Mouse (Mus musculus): ENCODE results near the gene Cyth1. TPM values are rescaled to one million over a fixed set of nuclear protein-coding genes. Genes with fewer than 3 reads are reported as not detected.
A peak's percentile ranks its signal among the peaks of the same experiment; 100 is the strongest.

Gene Cyth1
- polyA plus RNA-seq, 1 experiment from 2014 or later: 16.4 TPM

DNA sequence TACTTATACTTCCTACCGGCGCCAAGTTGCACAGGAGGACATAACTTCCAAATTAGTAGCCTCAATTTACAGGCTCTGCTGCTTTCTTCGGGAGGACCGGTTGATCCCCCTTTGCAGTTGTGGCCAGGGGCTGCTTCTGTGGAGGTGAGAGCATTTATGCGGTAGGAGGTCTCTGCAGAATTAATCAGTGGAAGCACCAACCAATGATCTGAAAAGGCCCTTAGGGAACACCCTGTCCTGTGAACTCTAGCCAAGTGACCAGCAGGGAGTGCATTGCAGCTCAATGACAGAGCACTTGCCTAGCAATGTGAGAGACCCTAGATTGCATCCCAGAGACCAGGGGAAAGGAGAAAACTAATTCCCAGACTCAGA lies 606 bp upstream of the Cyth1 start:
- no peaks in the 10 kb centered on the region for H3K9me3 ChIP-seq (replicated peaks)
- H3K27me3 ChIP-seq: no peaks in the 10 kb centered on the region
- no peaks in the 10 kb centered on the region for H3K36me3 ChIP-seq
- H3K4me1 ChIP-seq: peaks cover 50% of the 10 kb centered on the region
- ATAC-seq (replicated peaks; ENCODE audit: low FRiP score): peak; percentile 40
- peak overlapping the region; percentile 92 for H3K4me3 ChIP-seq (replicated peaks)
- peak overlapping the region; percentile 95 for H3K27ac ChIP-seq
- peak overlapping the region; percentile 89 for H3K4me2 ChIP-seq
- peak overlapping the region; percentile 14; the same call in 1 of the 2 replicates for H3K9ac ChIP-seq
- 0% methylated on average over 5 of the region's 5 CpGs for WGBS

DNA sequence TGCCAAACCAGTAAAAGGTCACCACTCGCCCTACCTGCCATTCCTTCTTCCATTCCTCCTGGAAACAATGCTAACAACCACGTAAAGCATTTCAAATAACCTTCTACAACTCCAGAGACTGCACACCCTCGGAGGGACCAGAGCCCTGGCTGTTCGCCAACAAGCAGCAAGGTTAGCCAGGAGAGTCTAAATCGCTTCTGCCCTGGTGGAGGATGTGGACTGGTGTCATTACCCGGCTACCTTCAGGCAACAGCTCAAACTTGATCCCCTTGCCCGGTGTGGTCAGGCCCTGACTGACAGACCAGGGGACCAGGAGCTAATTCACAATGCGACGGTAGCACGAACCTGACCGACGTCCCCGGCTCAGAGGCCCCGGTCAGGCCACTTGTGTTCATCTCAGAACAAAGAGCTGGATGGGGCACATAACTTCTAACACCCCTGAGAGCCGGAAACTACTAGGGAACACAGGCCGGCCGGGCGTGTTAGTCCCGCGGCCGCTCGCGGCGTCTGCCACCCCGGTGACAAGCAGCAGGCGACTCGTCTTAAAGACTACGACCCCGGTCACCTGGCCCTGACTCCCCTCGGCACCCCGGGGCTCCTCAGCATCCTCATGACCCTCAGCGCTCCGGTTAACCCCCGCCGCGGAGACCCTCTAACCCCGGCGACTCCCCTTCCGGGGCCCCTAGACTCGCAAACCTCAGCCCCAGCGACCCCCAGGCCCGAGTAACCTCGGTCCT lies 865 bp downstream of the Cyth1 start:
- H3K4me1 ChIP-seq: peaks cover 53% of the 10 kb centered on the region
- peak overlapping the region; percentile 81 for H3K27ac ChIP-seq
- no peak for ATAC-seq (replicated peaks; ENCODE audit: low FRiP score)

DNA sequence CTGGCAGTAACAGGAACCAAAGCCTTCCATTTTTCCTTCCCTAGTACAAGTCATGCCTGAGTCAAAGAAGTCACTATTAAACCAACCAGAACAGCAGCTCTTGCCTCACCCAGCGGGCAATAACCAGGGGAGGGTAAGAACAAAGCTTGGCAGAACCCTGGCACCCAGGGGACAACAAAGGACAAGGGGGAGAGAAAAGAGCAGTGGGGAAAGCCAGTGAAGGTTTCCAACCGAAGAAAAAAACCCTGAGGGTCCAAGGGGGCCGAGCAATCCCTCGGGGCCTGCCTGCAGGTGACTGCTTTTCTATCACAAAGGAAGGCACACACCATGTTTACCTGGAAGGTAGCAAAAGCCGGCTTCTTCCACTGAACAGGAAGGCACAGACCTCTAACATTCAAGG lies 1.7 kb downstream of the Cyth1 start:
- Histone ChIP-seq H3K27me3 (no peaks in the 10 kb centered on the region), H3K4me1 (peaks cover 61% of the 10 kb centered on the region), H3K4me3 (replicated peaks) (peak overlapping the region; percentile 92), H3K9ac (peak overlapping the region; percentile 94), H3K27ac (peak overlapping the region; percentile 81), H3K4me2 (peak overlapping the region; percentile 89), H3K9me3 (replicated peaks) (no peaks in the 10 kb centered on the region), H3K36me3 (no peaks in the 10 kb centered on the region)
- ATAC-seq (replicated peaks; ENCODE audit: low FRiP score): no peak
- WGBS: 51% methylated on average over 5 of the region's 5 CpGs

More for the DNA sequence above, 865 bp downstream of the Cyth1 start:
- peak overlapping the region; percentile 89 for H3K4me2 ChIP-seq
- H3K9ac ChIP-seq: peak overlapping the region; percentile 94
- H3K9me3 ChIP-seq (replicated peaks): no peaks in the 10 kb centered on the region
- H3K36me3 ChIP-seq: no peaks in the 10 kb centered on the region
- H3K4me3 ChIP-seq (replicated peaks): peak overlapping the region; percentile 92
- under 1% methylated on average over 43 of the region's 43 CpGs for WGBS
- no peaks in the 10 kb centered on the region for H3K27me3 ChIP-seq

DNA sequence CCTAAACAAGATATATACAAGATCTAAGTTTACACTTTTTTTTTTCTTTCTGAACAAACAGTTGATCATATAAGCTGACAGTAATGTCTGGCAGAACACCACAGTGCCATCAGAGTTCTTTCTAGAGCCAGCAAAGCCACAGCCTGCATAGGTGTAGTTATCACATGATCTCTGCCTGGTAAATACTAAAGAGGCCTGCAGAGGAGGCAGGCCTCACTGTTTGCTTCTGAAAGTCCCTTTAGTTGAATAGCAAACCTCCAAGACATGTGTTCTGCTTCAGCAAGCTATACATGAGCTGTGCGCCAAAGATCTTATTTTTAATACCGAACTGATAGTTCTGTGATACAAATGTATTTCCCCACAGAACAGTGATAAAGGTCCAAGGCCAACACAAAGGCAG lies 3.3 kb downstream of the Cyth1 start:
- H3K9me3 ChIP-seq (replicated peaks): no peaks in the 10 kb centered on the region
- no peak overlapping the region for H3K4me3 ChIP-seq (replicated peaks)
- WGBS: 87% methylated on average over 2 of the region's 2 CpGs
- no peaks in the 10 kb centered on the region for H3K27me3 ChIP-seq
- H3K9ac ChIP-seq: no peak overlapping the region
- no peak overlapping the region for H3K27ac ChIP-seq
- H3K36me3 ChIP-seq: no peaks in the 10 kb centered on the region
- H3K4me2 ChIP-seq: no peak overlapping the region
- peaks cover 72% of the 10 kb centered on the region for H3K4me1 ChIP-seq
- ATAC-seq (replicated peaks; ENCODE audit: low FRiP score): no peak

DNA sequence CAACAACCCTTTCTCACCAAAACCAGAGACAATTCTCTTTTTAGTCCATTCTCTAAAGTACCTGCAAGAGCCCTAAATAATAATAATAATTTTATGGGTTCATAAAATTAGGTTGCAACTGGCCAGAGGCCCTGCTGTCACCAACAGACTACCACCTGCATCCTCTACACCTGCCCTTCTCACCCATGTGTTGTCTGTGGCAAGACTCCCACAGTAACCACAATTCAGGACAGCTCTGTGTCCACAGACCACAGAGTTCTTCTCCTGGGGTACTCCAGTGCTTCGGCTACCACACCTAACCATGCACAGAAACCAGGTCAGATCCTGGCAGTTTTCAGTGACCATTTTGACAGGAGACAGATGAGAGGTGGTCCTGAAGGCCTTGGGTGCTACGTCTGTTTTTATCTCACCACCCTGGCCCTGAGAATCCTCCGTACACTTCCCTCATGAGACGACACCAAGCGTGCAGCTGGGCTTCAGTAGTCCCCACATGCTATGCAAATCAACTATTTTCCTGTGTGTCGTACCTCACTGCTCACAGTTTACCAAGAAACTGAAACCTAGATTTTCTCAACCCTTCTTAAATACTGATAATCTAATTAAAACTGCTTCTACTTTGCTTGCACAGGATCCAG lies 4.6 kb downstream of the Cyth1 start:
- H3K9me3 ChIP-seq (replicated peaks): no peaks in the 10 kb centered on the region
- peaks cover 75% of the 10 kb centered on the region for H3K4me1 ChIP-seq
- no peak overlapping the region for H3K9ac ChIP-seq
- H3K27ac ChIP-seq: no peak overlapping the region
- H3K36me3 ChIP-seq: no peaks in the 10 kb centered on the region
- H3K4me2 ChIP-seq: no peak overlapping the region
- 78% methylated on average over 6 of the region's 6 CpGs for WGBS
- ATAC-seq (replicated peaks; ENCODE audit: low FRiP score): no peak
- H3K4me3 ChIP-seq (replicated peaks): no peak overlapping the region
- no peaks in the 10 kb centered on the region for H3K27me3 ChIP-seq

DNA sequence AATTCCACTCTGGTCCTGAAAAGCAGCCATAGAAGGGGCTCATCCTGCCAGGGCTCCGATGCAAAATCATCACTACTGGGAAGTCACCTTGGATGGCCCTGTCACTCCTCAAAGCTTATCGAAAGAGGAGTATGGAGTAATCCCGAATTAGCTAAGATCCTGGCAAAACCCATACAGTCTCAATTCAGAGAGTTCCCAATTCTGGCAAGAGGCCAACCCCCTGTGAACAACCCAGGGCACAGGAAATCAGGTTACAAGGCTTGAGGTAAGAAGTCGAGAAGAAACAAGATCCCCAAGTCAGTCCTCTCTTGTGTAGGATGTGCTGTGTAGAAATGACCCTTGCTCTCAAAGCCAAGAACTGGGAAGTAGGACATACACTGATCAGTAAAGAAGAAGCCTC lies 5.9 kb downstream of the Cyth1 start:
- Histone ChIP-seq H3K4me3 (replicated peaks) (no peak overlapping the region), H3K9ac (no peak overlapping the region), H3K36me3 (no peaks in the 10 kb centered on the region), H3K27me3 (no peaks in the 10 kb centered on the region), H3K4me1 (peaks cover 88% of the 10 kb centered on the region), H3K9me3 (replicated peaks) (no peaks in the 10 kb centered on the region), H3K27ac (peak overlapping the region; percentile 22; the same call in 1 of the 2 replicates), H3K4me2 (no peak overlapping the region)
- ATAC-seq (replicated peaks; ENCODE audit: low FRiP score): no peak
- 55% methylated on average over 4 of the region's 4 CpGs for WGBS

DNA sequence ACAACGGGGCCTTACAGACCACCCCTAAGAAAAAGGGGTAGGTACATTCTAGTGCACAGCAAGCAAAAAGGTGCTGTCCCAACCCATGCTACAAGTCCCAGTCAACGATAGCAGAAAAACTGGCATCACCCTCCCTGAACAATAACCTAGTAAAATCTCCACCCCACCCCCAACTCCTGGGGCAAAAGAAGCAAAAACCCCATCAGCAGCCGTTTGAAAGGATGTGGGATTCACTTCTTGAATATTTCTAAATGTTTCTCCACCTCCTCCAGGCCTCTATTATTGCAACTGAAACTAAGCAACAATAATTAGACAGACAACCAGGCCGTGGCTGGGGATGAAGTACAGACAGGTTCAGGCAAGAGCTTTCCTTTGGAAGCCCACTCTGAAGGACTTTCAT lies 8.0 kb downstream of the Cyth1 start:
- WGBS: 60% methylated on average over 4 of the region's 4 CpGs
- Histone ChIP-seq H3K27ac (peak overlapping the region; percentile 92), H3K9me3 (replicated peaks) (no peaks in the 10 kb centered on the region), H3K36me3 (no peaks in the 10 kb centered on the region), H3K27me3 (no peaks in the 10 kb centered on the region), H3K4me2 (no peak overlapping the region; the same call in 1 of the 2 replicates), H3K9ac (no peak overlapping the region), H3K4me3 (replicated peaks) (no peak overlapping the region), H3K4me1 (peaks cover 81% of the 10 kb centered on the region)
- ATAC-seq (replicated peaks; ENCODE audit: low FRiP score): no peak

DNA sequence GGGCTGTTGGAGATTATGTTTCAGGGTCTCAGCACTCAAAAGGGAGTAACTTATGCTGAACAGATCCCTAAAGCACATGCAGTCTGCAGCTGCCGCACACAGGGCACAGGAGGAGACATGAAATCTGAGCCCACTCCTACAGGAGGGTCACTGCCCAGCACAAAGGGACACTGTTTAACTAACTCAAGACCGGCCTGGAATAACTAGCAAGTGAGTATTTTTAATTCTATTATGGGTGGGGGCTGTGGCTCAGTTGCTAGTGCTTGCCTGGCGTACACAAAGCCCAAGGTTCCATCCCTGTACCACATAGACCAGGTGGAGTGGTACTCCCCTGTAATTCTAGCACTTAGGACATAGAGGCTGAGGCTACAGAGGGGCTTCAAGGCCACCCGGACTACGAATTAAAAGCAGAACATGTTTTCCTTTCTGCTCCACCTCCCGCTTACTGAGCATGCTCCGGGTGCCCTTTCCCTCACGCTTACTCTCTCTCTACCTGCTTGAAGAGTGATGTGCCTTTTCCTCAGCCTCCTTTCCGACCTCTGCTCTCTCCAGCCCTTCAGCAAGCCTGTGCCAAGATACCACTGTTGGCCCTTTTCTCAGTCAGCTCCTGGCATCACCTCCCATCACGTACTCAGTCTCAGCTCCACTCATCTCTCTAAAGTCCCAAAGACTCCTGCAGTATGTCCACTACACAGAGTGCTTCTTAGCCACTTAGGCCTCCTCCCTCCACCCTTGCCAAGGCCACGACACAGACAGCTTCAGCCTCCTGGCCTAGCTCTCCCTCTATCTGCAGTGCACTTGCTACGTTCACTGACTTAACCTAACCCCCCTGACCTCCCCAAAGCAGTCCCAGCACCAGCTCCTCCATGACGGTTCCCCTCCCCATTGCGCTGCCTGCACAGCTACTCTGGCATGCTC lies 8.9 kb downstream of the Cyth1 start:
- Histone ChIP-seq H3K27me3 (no peaks in the 10 kb centered on the region), H3K36me3 (no peaks in the 10 kb centered on the region), H3K9me3 (replicated peaks) (no peaks in the 10 kb centered on the region), H3K4me3 (replicated peaks) (no peak overlapping the region; the same call in 1 of the 2 replicates), H3K9ac (0 out of 2 replicates have a peak overlapping the region, but pooled peaks have one; percentile 17), H3K27ac (peak overlapping the region; percentile 92), H3K4me2 (peak overlapping the region; percentile 47), H3K4me1 (peaks cover 80% of the 10 kb centered on the region)
- peak; percentile 88 for ATAC-seq (replicated peaks; ENCODE audit: low FRiP score)
- WGBS: 22% methylated on average over 14 of the region's 14 CpGs

DNA sequence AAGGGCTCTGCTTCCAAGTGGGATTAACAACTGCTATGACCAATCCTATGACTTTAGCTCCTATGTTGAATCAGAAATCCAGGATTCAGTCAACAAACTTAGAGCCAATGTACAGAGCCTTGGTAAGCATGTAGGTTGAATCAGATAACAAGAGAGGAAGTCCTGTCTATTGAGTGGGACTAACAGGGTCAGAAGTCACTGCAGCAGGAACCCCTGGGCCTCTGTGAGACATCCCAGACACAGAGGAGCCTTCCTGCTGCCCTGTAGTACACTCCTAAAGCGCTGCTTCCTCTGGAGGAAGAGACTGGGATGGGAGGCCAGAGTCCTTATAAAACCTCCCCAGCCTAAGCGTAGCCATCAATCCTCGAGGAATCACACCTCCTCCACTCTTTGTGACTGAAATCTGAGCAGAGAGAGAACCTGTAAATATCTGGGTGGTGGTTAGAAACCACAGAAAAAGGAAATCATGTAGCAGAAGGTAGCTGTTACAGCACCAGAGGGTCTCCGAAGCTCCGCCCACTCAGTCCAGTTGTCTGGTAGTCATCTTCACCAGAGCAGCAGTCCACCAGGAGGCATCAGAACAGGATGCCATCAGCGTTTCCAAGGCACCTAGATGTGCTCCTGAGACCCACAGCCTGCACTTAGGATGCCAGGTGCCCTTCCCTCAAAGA lies 11.7 kb downstream of the Cyth1 start:
- H3K9me3 ChIP-seq (replicated peaks): no peaks in the 10 kb centered on the region
- no peak overlapping the region for H3K9ac ChIP-seq
- H3K36me3 ChIP-seq: no peaks in the 10 kb centered on the region
- H3K27me3 ChIP-seq: no peaks in the 10 kb centered on the region
- 27% methylated on average over 6 of the region's 6 CpGs for WGBS
- ATAC-seq (replicated peaks; ENCODE audit: low FRiP score): peak; percentile 19; the same call in 1 of the 2 replicates
- H3K4me1 ChIP-seq: peaks cover 66% of the 10 kb centered on the region
- no peak overlapping the region; the same call in 1 of the 2 replicates for H3K4me2 ChIP-seq
- H3K4me3 ChIP-seq (replicated peaks): no peak overlapping the region
- H3K27ac ChIP-seq: peak overlapping the region; percentile 81

DNA sequence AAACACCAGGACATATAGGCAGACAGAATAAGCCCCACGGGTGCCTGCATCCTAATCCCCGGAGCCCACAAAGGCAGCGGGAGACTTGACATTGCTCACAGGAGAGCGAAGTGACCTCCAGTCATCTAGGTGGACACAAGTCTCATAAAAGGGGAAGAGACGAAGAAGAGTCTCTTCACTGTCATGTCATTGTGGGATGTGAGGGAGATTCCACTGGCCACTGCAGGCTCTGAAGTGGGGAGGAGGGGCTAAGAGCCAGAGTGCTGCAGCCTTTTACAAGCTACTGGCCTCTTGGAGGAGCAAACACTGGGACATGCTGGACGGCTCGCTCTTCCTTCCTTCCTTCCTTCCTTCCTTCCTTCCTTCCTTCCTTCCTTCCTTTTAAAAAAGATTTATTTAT lies 13.5 kb downstream of the Cyth1 start:
- peak overlapping the region; percentile 68; the same call in 1 of the 2 replicates for H3K27ac ChIP-seq

DNA sequence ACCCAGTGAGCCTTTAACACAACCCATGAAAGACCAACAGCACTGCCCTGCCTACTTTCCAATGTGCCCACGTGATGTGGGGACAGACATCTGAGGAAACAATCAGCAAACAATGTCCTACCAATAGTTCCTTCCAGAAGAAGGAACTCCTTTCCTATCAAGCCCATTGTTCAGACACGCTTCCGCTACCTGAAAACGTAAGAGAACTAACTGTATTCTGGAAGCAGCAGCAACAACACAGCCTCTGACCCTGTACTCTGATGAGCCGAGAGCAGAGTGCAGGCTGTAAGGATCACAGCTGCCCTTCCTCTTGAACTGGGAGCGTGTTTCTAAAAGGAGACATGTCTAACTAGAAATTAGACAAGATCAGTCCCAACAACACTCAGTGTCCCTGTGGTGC lies 13.9 kb downstream of the Cyth1 start:
- peaks cover 51% of the 10 kb centered on the region for H3K4me1 ChIP-seq
- no peak overlapping the region for H3K4me2 ChIP-seq
- H3K9ac ChIP-seq: no peak overlapping the region
- no peaks in the 10 kb centered on the region for H3K27me3 ChIP-seq
- H3K4me3 ChIP-seq (replicated peaks): no peak overlapping the region
- 63% methylated on average over 6 of the region's 6 CpGs for WGBS
- no peak for ATAC-seq (replicated peaks; ENCODE audit: low FRiP score)
- H3K9me3 ChIP-seq (replicated peaks): no peaks in the 10 kb centered on the region
- no peaks in the 10 kb centered on the region for H3K36me3 ChIP-seq
- peak overlapping the region; percentile 68; the same call in 1 of the 2 replicates for H3K27ac ChIP-seq

More for the DNA sequence above, 13.5 kb downstream of the Cyth1 start:
- WGBS: 68% methylated on average over 7 of the region's 7 CpGs
- no peak for ATAC-seq (replicated peaks; ENCODE audit: low FRiP score)
- H3K4me3 ChIP-seq (replicated peaks): no peak overlapping the region
- no peaks in the 10 kb centered on the region for H3K9me3 ChIP-seq (replicated peaks)
- H3K9ac ChIP-seq: no peak overlapping the region
- no peaks in the 10 kb centered on the region for H3K27me3 ChIP-seq
- peaks cover 56% of the 10 kb centered on the region for H3K4me1 ChIP-seq
- no peaks in the 10 kb centered on the region for H3K36me3 ChIP-seq
- H3K4me2 ChIP-seq: no peak overlapping the region

All from kidney, embryonic 15.5 days (tissue).